Mouse (Mus musculus) embryonic facial prominence, embryonic 13.5 days (tissue): ENCODE data around the gene Ccnl1. TPM values are rescaled to one million over a fixed set of nuclear protein-coding genes. Genes with fewer than 3 reads are reported as not detected.

Experiments used
- ATAC-seq: fragments of 200-750 bp; cut with Nextera tagmentation; 2 replicates; pipeline ENCODE4 v1.8.0; 2017; ENCODE audit warnings: low read depth; ENCODE audit not compliant: insufficient number of reproducible peaks, insufficient read depth, low FRiP score, low TSS enrichment
- H3K27ac ChIP-seq: fragments of 300-500 bp; sonication (generic); 2 replicates; pipeline ENCODE4 v1.5.1; 2015; ENCODE audit warnings: moderate library complexity, mild to moderate bottlenecking, inconsistent platforms
- H3K27me3 ChIP-seq: fragments of 300-500 bp; sonication (generic); 2 replicates; pipeline ENCODE4 v1.6.1; 2015; ENCODE audit warnings: mild to moderate bottlenecking, inconsistent platforms
- H3K36me3 ChIP-seq: fragments of 300-500 bp; sonication (generic); 2 replicates; pipeline ENCODE4 v1.6.1; 2015; ENCODE audit warnings: mild to moderate bottlenecking, inconsistent platforms
- H3K4me1 ChIP-seq: fragments of 300-500 bp; sonication (generic); 2 replicates; pipeline ENCODE4 v1.6.1; 2015; ENCODE audit warnings: inconsistent platforms
- H3K4me2 ChIP-seq: fragments of 300-500 bp; sonication (generic); 2 replicates; pipeline ENCODE4 v1.6.1; 2015; ENCODE audit warnings: moderate library complexity, mild to moderate bottlenecking, inconsistent platforms
- H3K4me3 ChIP-seq: fragments of 300-500 bp; sonication (generic); 2 replicates; pipeline ENCODE4 v1.5.1; 2015; ENCODE audit warnings: mild to moderate bottlenecking, inconsistent platforms
- H3K9ac ChIP-seq: fragments of 300-500 bp; sonication (generic); 2 replicates; pipeline ENCODE4 v1.6.1; 2015; ENCODE audit warnings: mild to moderate bottlenecking, inconsistent platforms
- H3K9me3 ChIP-seq: fragments of 300-500 bp; sonication (generic); 2 replicates; pipeline ENCODE4 v1.6.1; 2016; ENCODE audit warnings: inconsistent platforms
- WGBS: fragments of 180-500 bp; shearing (Covaris S2); methylation state at CpG from one replicate; pipeline ENCODE4 v1.1.7; 2015; ENCODE audit warnings: mixed read lengths; 5-methylcytosine and 5-hydroxymethylcytosine counted together
- polyA plus RNA-seq: library from polyadenylated mRNA; unstranded; fragments of >200 nt; fragmentation: Nextera tagmentation; extraction: Ambion mirVana; gene quantifications from 2 replicates; pipeline ENCODE4 v1.2.1, GENCODE M21; 2015

Ccnl1 gene
- polyA plus RNA-seq, 1 experiment from 2014 or later = 107 TPM

GRCm38 (mm10) chr3:65975317-65975716 is 17.3 kb upstream of the Ccnl1 start:
- 0 out of 2 replicates have a peak, but pooled peaks cover 12% of the 10 kb centered on the region for H3K4me1 ChIP-seq
- no peaks in the 10 kb centered on the region for H3K27me3 ChIP-seq
- H3K4me2 ChIP-seq = peak overlapping the region; percentile 74
- 4% methylated on average over 5 of the region's 5 CpGs for WGBS
- ATAC-seq = no peak
- no peaks in the 10 kb centered on the region for H3K36me3 ChIP-seq
- peak overlapping the region; percentile 96 for H3K27ac ChIP-seq
- peak overlapping the region; percentile 61 for H3K4me3 ChIP-seq
- peak overlapping the region; percentile 80 for H3K9ac ChIP-seq
- H3K9me3 ChIP-seq = no peaks in the 10 kb centered on the region

DNA sequence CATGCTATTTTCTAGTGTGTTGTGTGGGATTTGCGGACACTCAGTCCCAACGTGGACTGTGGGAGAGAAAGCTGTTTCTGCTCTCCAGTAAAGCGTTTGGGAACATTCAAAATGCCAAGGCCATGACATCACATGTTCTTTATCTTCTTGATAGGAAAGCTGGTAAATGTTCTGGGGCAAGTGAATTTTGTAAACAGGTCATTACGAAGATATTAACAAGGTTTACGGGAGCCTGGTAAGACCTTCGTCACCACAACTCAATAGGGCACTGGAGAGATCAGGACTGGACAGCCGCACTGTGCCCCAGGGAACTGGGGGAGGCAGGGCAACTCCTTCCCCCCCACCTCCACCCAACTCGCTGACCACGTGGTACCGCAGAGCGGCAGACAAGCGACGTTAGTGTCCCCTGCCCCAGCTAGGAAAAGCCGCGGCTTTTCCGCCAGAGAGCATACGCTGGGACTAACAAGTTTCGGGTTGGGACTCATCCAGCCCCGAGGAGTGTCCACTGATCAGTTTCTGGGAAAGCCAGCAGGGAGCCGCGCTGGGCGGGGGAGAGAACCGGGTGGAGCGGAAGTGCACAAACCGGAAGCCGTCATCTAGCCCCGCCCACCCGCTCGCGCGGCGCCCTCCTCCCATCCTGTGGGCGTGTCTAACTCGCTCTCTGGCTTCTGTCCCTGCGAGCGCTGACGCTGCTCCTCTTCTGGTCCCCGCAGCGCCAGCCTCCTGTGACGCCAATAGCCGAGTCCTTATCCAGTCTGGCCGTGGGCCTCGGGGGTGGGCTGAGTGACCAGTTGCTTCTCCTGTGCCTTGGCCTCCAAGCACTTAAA is 16.4 kb upstream of the Ccnl1 start:
- 0 out of 2 replicates have a peak, but pooled peaks cover under 1% of the 10 kb centered on the region for H3K9me3 ChIP-seq
- peak overlapping the region; percentile 61 for H3K4me3 ChIP-seq
- under 1% methylated on average over 43 of the region's 43 CpGs for WGBS
- H3K4me2 ChIP-seq = peak overlapping the region; percentile 74
- no peaks in the 10 kb centered on the region for H3K27me3 ChIP-seq
- H3K4me1 ChIP-seq = 0 out of 2 replicates have a peak, but pooled peaks cover 12% of the 10 kb centered on the region
- no peaks in the 10 kb centered on the region for H3K36me3 ChIP-seq
- peak overlapping the region; percentile 80 for H3K9ac ChIP-seq
- peak overlapping the region; percentile 96 for H3K27ac ChIP-seq
- peak; percentile 97 for ATAC-seq

DNA sequence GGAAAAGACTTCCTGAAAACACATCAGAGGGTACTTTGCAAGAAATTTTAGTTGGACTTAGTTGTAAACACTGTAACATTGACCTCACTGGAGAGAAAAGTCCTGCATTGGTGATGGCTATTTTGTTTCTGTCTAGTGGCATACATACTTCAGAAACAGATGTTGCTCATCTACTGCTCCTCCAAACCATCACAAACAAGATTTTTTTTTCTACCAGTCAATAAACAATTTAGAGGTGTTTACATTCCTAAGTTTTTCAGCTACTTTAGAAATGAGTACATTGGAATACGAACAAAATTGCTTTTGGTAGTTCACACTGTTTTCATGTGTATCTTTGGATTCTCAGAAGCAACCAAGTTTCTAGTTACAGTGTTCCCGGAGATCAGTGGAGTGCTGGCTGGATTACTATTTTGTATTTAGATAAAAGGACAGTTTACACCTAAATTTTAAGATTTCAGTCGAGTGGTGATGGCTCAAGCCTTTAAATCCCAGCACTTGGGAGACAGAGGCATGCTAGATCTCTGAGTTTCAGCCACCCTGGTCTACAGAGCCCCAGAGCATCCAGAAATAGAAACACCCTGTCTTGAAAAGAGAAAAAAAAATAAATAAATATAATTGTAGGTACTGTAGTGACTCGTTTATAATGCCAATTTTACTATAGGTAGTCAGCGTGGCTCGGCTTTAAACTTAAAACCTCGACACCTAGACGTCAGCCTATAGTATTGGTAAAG is 15.6 kb upstream of the Ccnl1 start:
- Histone ChIP-seq H3K4me2 (peak overlapping the region; percentile 74), H3K9ac (peak overlapping the region; percentile 80), H3K9me3 (0 out of 2 replicates have a peak, but pooled peaks cover 3% of the 10 kb centered on the region), H3K4me1 (0 out of 2 replicates have a peak, but pooled peaks cover 12% of the 10 kb centered on the region), H3K36me3 (no peaks in the 10 kb centered on the region), H3K27ac (peak overlapping the region; percentile 96), H3K27me3 (no peaks in the 10 kb centered on the region), H3K4me3 (peak overlapping the region; percentile 61)
- no peak for ATAC-seq
- WGBS = 30% methylated on average over 8 of the region's 8 CpGs

- ATAC-seq = no peak
- H3K9ac ChIP-seq = no peak overlapping the region
- WGBS = 88% methylated on average over 3 of the region's 3 CpGs
- H3K36me3 ChIP-seq = no peaks in the 10 kb centered on the region
- H3K9me3 ChIP-seq = 0 out of 2 replicates have a peak, but pooled peaks cover 3% of the 10 kb centered on the region
- H3K27ac ChIP-seq = no peak overlapping the region
- H3K4me2 ChIP-seq = no peak overlapping the region
- H3K27me3 ChIP-seq = no peaks in the 10 kb centered on the region
- no peak overlapping the region for H3K4me3 ChIP-seq
- H3K4me1 ChIP-seq = 0 out of 2 replicates have a peak, but pooled peaks cover 6% of the 10 kb centered on the region
Observed at GRCm38 (mm10) chr3:65969196-65969595, 11.1 kb upstream of the Ccnl1 start.

- Histone ChIP-seq H3K9ac (no peak overlapping the region), H3K4me1 (no peaks in the 10 kb centered on the region), H3K36me3 (no peaks in the 10 kb centered on the region), H3K9me3 (0 out of 2 replicates have a peak, but pooled peaks cover 3% of the 10 kb centered on the region), H3K4me2 (no peak overlapping the region), H3K27ac (no peak overlapping the region), H3K4me3 (no peak overlapping the region), H3K27me3 (no peaks in the 10 kb centered on the region)
- no peak for ATAC-seq
- WGBS = 89% methylated on average over 1 of the region's 1 CpGs
Observed at GRCm38 (mm10) chr3:65966360-65966759, 8.3 kb upstream of the Ccnl1 start.

GRCm38 (mm10) chr3:65962270-65962930 is 4.4 kb upstream of the Ccnl1 start:
- Histone ChIP-seq H3K36me3 (no peaks in the 10 kb centered on the region), H3K27ac (no peak overlapping the region), H3K4me1 (peaks cover 8% of the 10 kb centered on the region; the same call in 1 of the 2 replicates), H3K9ac (no peak overlapping the region), H3K27me3 (no peaks in the 10 kb centered on the region), H3K9me3 (no peaks in the 10 kb centered on the region), H3K4me2 (no peak overlapping the region), H3K4me3 (no peak overlapping the region)
- WGBS = 76% methylated on average over 4 of the region's 4 CpGs
- ATAC-seq = no peak

DNA sequence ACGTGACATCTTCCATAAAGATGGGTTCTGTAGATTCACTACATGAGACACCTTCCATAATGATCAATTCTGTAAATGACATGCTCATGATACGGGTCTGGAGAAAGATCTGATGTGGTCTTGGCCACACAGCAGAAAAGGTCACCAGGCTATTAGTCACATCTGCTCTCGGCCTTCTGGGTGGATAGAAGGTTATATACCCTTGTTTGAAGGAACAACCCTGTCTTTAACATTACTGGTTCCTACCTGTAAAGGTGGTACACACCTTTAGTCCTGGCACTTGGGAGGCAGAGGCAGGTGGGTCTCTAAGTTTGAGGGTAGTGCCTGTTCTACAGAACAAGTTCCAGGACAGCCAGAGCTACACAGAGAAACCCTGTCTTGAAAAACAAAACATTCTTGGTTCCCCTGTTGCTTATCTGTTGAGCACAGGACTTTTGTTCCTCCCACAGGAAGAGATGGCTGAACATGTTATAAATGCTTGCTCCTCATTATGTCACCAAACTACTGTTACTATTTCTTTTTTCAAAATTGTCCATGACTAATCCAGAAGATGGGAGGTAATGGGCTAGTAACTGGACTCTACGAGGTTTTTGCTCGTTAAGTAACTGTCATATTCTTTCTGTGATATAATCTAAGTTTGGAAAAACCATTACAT is 2.4 kb upstream of the Ccnl1 start:
- WGBS = 89% methylated on average over 5 of the region's 5 CpGs
- H3K4me1 ChIP-seq = peaks cover 20% of the 10 kb centered on the region
- ATAC-seq = no peak

GRCm38 (mm10) chr3:65959416-65960001 is 1.5 kb upstream of the Ccnl1 start:
- H3K4me3 ChIP-seq = peak overlapping the region; percentile 93
- WGBS = 94% methylated on average over 3 of the region's 3 CpGs
- peak overlapping the region; percentile 100; the same call in 1 of the 2 replicates for H3K9ac ChIP-seq
- H3K36me3 ChIP-seq = peaks cover 15% of the 10 kb centered on the region
- H3K27me3 ChIP-seq = no peaks in the 10 kb centered on the region
- no peak for ATAC-seq
- peak overlapping the region; percentile 88; the same call in 1 of the 2 replicates for H3K4me2 ChIP-seq
- no peak overlapping the region for H3K27ac ChIP-seq
- peaks cover 23% of the 10 kb centered on the region for H3K4me1 ChIP-seq
- H3K9me3 ChIP-seq = no peaks in the 10 kb centered on the region

More for the DNA sequence above, 2.4 kb upstream of the Ccnl1 start:
- no peak overlapping the region for H3K4me3 ChIP-seq
- H3K4me2 ChIP-seq = no peak overlapping the region
- H3K9ac ChIP-seq = no peak overlapping the region
- H3K9me3 ChIP-seq = no peaks in the 10 kb centered on the region
- H3K36me3 ChIP-seq = peaks cover 11% of the 10 kb centered on the region
- H3K27me3 ChIP-seq = no peaks in the 10 kb centered on the region
- H3K27ac ChIP-seq = no peak overlapping the region

DNA sequence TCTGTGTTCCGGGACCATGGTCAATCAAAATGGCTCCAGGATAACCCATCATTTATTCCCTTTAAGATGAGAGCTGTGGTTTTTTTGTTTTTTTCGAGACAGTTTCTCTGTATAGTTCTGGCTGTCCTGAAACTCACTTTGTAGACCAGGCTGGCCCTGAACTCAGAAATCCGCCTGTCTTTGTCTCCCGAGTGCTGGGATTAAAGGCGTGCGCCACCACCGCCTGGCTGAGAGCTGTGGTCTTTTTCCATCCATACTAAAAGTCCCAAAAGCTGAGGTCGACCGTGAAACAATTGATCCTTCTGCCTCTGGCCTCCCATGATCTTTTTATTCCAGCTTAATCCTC is 764 bp upstream of the Ccnl1 start:
- peak overlapping the region; percentile 100 for H3K9ac ChIP-seq
- peak overlapping the region; percentile 100 for H3K27ac ChIP-seq
- ATAC-seq = no peak
- peak overlapping the region; percentile 88 for H3K4me2 ChIP-seq
- peak overlapping the region; percentile 93 for H3K4me3 ChIP-seq
- H3K27me3 ChIP-seq = no peaks in the 10 kb centered on the region
- H3K4me1 ChIP-seq = peaks cover 28% of the 10 kb centered on the region
- H3K9me3 ChIP-seq = no peaks in the 10 kb centered on the region
- 5% methylated on average over 9 of the region's 9 CpGs for WGBS
- H3K36me3 ChIP-seq = peaks cover 20% of the 10 kb centered on the region

DNA sequence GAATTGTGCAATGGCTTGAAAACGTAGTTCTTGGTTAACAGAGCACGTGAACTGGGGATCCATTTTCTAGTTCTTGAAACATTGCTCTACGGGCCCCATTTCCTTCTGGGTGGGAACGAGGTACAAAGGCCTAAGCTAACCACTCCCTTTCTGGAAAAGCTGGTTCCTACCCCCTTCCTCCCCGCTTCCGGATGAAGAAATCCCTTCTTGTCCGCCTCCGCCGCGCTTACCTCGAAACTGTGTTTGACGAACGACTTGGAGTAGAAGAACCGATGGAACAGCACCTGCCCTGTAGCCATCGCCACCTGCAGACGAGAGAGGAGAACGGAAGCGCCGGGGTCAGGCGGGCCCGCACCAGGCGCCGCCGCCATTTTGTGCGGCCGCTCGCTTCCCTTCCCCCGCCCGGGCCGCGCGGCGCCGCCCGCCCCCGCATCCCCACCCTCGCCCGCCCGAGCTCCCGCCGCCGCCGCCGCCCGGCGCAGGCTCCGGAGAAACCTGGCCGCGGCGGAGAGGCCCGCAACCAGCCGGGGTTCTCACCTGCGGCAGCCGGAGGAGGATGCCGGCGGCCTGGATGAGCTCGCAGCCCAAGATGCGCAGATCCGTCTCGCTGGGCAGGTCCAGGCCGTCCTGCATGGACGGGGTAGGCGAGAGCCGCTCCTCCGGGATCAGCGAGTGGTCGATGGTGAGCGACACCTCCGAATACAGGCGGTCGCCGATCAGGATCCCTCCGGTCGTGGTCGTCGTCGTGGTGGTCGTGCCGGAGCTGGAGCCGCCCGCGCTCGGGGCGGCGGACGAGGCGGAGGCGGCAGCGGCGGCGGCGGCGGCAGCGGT is 563 bp downstream of the Ccnl1 start:
- under 1% methylated on average over 91 of the region's 94 CpGs for WGBS
- Histone ChIP-seq H3K27me3 (no peaks in the 10 kb centered on the region), H3K9ac (peak overlapping the region; percentile 100), H3K36me3 (peaks cover 26% of the 10 kb centered on the region), H3K4me1 (peaks cover 32% of the 10 kb centered on the region), H3K4me2 (peak overlapping the region; percentile 88), H3K27ac (peak overlapping the region; percentile 100), H3K4me3 (peak overlapping the region; percentile 93), H3K9me3 (no peaks in the 10 kb centered on the region)
- peak; percentile 80 for ATAC-seq
